Mouse (Mus musculus): ENCODE measurements around the gene Sell. TPM values are rescaled to one million over a fixed set of nuclear protein-coding genes. Genes with fewer than 3 reads are reported as not detected.

Gene Sell
- total RNA-seq, 2 experiments from 2014 or later = not detected

DNA sequence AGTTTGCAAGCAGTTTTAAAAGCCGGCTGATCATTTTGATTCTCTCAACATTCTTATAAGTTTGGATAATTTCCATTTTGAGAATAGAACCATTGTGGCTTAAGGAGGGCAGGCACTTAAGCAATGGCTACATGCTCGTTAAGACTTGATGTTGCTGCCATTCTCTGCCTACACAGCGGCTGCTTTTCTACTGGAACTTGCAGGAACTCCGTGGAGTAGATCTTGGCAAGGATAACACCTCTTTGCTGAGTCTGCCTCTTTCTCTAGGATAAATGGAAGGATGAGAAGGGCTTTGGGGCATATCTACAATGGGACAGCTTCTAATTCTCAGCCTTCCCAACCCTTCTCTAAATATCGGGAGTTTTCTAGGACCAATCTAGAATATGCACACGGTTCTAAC, 53.9 kb downstream of the Sell start:
- intact Hi-C loops (cut with DNase I) = no loop called here
- no peak overlapping the region for H3K27ac ChIP-seq
- H3K4me3 ChIP-seq = no peak overlapping the region
- no peak for DNase-seq (ENCODE audit: extremely low spot score in 1 of 2, low spot score in 2 of 2)
- no peak for TF ChIP-seq CTCF (IDR thresholded peaks at IDR 0.05)

DNA sequence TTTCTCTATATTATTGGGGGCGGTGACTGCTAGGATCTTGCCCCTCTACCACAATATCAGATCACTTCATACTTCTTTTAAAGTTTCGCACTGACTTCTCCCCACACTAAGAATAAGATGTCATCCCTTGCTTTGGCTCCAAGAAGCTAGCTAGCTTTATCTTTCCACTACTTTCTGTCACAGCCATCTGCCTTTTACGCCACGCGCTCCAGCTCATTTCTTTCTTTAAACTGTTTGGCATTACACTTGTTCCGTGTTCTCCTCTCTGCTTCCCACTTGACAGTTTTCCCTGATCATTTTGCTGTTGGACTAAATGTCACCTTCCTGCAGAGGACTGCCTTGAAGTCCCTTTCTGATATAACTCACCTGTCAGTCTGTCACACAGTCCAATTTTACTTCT, 56.1 kb downstream of the Sell start:
- H3K4me3 ChIP-seq = no peak overlapping the region
- no peak for TF ChIP-seq CTCF (IDR thresholded peaks at IDR 0.05)
- no peak for DNase-seq (ENCODE audit: extremely low spot score in 1 of 2, low spot score in 2 of 2)
- H3K27ac ChIP-seq = no peak overlapping the region
- intact Hi-C loops (cut with DNase I) = no loop called here

- Histone ChIP-seq H3K4me3 (no peak overlapping the region), H3K27ac (no peak overlapping the region)
- no peak for TF ChIP-seq CTCF (IDR thresholded peaks at IDR 0.05)
- intact Hi-C loops (cut with DNase I) = no loop called here
- DNase-seq (ENCODE audit: extremely low spot score in 1 of 2, low spot score in 2 of 2) = no peak
Measured at GRCm38 (mm10) chr1:164119892-164120776, 58.4 kb downstream of the Sell start.

GRCm38 (mm10) chr1:164120777-164121158, 59.0 kb downstream of the Sell start:
- TF ChIP-seq CTCF (IDR thresholded peaks at IDR 0.05) = no peak
- intact Hi-C loops (cut with DNase I) = no loop called here
- no peak overlapping the region for H3K27ac ChIP-seq

GRCm38 (mm10) chr1:164123836-164124235, 62.1 kb downstream of the Sell start:
- TF ChIP-seq CTCF (IDR thresholded peaks at IDR 0.05) = no peak
- H3K4me3 ChIP-seq = no peak overlapping the region
- H3K27ac ChIP-seq = no peak overlapping the region
- no peak for DNase-seq (ENCODE audit: extremely low spot score in 1 of 2, low spot score in 2 of 2)
- intact Hi-C loops (cut with DNase I) = no loop called here

More at GRCm38 (mm10) chr1:164120777-164121158, 59.0 kb downstream of the Sell start:
- DNase-seq (ENCODE audit: extremely low spot score in 1 of 2, low spot score in 2 of 2) = no peak
- no peak overlapping the region for H3K4me3 ChIP-seq

- H3K27ac ChIP-seq = no peak overlapping the region
- DNase-seq (ENCODE audit: extremely low spot score in 1 of 2, low spot score in 2 of 2) = no peak
- TF ChIP-seq CTCF (IDR thresholded peaks at IDR 0.05) = no peak
- intact Hi-C loops (cut with DNase I) = loop anchor here (10.0 kb wide), 1 partner anchor 975 kb away; no protein-coding TSS in a partner anchor
- H3K4me3 ChIP-seq = no peak overlapping the region
Measured at GRCm38 (mm10) chr1:164130013-164130412, 68.2 kb downstream of the Sell start.

GRCm38 (mm10) chr1:164132609-164133008, 70.8 kb downstream of the Sell start:
- intact Hi-C loops (cut with DNase I) = loop anchor here (10.0 kb wide), 1 partner anchor 978 kb away; no protein-coding TSS in a partner anchor
- DNase-seq (ENCODE audit: extremely low spot score in 1 of 2, low spot score in 2 of 2) = no peak
- H3K4me3 ChIP-seq = no peak overlapping the region
- no peak overlapping the region for H3K27ac ChIP-seq
- no peak for TF ChIP-seq CTCF (IDR thresholded peaks at IDR 0.05)

Other genes with a start within 250 kb of the Sell start
- 10 to 100 TPM; 18.9 to 26.0 TPM for gene Scyl3, start 132.9 kb upstream of the Sell start, total RNA-seq (2021)
- 1 to 10 TPM in 1 of 2 experiments, under 1 TPM in 1; 0.72 to 2.3 TPM for gene BC055324, start 67.2 kb upstream of the Sell start, total RNA-seq (2021)
- gene Mettl18, start 67.1 kb upstream of the Sell start, total RNA-seq (2021) = 1 to 10 TPM; 4.4 to 5.5 TPM
- gene Sele, start 13.7 kb upstream of the Sell start, total RNA-seq (2021) = under 1 TPM; 0.11 to 0.12 TPM
- gene Selp, start 53.3 kb downstream of the Sell start, total RNA-seq (2021) = not detected
- 1 to 10 TPM in 1 of 2 experiments, under 1 TPM in 1; 0.75 to 1.1 TPM for gene F5, start 89.9 kb downstream of the Sell start, total RNA-seq (2021)
- gene Slc19a2, start 187.1 kb downstream of the Sell start, total RNA-seq (2021) = 10 to 100 TPM; 14.4 to 16.2 TPM
- gene Ccdc181, start 213.6 kb downstream of the Sell start, total RNA-seq (2021) = 10 to 100 TPM; 21.7 to 23.9 TPM
- 10 to 100 TPM; 22.7 to 24.9 TPM for gene Nme7, start 242.1 kb downstream of the Sell start, total RNA-seq (2021)
- gene Blzf1, start 245.5 kb downstream of the Sell start, total RNA-seq (2021) = 10 to 100 TPM; 22.0 to 24.1 TPM